Mouse (Mus musculus) heart, adult 18-20 months (tissue): ENCODE measurements at regions not wholly inside any gene's neighbourhood (a gene's known extent, or its start where the extent isn't known, plus 50 kb on each side); places are given as distances from the start of the nearest gene placed in this dataset.

Source experiments
- DNase-seq, 2 experiments: peaks; one replicate each; pipeline ENCODE4 v3.0.0; 2021 to 2022; ENCODE audit warnings: mixed read lengths in 1 of 2

DNA sequence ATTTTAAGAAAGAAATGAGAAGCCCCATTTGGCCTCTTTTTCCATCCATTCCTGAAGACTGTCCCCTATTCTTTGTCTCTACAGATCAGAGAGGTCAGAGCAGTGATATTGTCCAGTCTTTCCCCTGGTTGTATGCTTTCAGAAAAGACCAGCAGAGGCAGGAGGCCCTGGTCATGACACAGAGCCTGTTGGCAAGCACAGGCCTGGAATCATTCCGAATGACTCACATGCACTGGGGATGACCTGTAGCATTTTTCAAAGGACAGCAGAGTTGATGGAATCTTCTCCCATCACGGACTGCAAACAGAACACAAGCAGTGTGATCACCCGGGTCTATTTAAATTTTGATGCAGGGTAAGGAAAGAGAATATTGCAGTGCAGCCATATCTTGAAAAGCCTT, 50.2 kb upstream of the Nxt1 start:
- peak; percentile 76 to 81 for DNase-seq

DNA sequence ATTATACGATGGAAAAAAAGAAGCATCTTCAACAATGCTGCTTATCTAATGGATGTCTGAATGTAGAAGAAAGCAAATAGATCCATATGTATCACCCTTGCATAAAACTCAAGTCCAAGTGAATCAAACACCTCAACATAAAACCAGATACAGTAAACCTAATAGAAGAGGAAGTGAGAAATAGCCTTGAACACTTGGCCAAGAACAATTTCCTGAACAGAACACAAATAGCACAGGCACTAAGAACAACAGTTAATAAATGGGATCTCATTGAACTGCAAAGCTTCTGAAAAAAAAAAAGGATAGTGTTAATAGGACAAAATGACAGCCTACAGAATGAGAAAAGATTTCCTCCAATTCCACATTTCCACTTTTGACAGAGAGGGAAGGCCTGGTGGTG, 60.5 kb upstream of the Nxt1 start:
- no peak for DNase-seq

DNA sequence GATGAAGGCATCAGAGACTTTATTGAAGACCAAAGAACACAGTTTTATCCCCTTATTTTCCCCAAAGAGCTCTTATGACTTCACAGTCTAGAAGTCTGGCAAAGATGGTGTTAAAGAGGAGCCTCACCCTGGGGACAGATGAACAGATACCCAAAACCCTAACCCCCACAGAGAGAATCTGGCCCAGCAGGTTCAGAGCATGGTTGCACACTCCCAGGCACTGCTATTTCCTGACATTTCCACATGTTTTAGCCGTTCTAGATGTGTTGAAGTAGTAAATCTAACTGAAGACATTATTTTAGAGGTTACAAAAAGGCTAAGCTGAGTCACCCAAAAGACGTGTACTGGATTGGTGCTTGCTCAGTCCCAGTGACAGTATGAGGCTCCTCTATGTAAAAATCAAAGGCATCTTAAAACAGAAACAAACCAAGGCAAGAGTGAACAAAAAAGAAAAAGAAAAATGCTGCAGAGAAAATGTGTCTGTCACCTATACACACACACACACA, 66.9 kb upstream of the Nxt1 start:
- no peak for DNase-seq

- DNase-seq, result peak; percentile 30 to 55
These were observed 68.5 kb upstream of the Nxt1 start for GRCm38 (mm10) chr2:148603951-148604350.

DNA sequence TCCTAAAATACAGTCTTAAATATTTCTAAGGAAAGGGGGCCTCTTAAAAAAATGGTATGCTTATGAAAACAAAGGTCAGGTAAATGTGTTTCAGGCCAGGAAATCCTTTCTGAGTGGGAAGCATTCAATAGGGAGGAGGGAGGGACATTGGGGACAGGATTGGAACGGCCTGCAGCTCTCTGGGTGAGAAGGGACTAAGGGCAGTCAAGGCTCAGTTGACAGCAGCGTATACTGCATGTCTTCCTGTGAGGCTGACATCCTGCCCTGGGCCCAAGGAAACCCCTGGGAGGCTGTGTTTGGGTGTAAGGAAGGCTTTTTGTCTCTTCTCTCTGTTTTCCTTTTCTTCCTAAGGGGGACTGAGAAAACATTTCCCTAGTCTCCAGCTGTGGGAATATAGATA, 69.1 kb upstream of the Nxt1 start:
- DNase-seq, result peak in 1 of 2 experiments; percentile 20

DNA sequence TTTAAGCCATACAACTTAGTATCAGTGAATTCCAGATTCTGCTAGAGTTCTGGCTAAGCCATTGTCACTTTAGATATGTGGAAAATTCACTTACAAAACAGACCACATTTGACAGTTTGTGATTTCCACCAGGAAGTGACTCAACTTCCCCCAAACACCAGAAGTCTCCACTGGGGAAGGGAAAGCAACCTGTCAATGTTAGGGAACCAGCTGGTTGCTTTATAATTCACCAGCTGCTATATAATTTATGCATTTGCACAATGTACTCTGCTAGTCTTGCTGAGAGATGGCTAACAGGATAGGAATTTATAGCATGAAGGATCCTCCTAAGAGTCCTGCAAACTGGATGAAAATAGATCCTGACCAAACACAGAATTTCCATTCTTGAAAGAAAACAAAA, 72.9 kb upstream of the Nxt1 start:
- no peak for DNase-seq

GRCm38 (mm10) chr2:148596966-148597365, 75.4 kb upstream of the Nxt1 start:
- DNase-seq, result no peak

DNA sequence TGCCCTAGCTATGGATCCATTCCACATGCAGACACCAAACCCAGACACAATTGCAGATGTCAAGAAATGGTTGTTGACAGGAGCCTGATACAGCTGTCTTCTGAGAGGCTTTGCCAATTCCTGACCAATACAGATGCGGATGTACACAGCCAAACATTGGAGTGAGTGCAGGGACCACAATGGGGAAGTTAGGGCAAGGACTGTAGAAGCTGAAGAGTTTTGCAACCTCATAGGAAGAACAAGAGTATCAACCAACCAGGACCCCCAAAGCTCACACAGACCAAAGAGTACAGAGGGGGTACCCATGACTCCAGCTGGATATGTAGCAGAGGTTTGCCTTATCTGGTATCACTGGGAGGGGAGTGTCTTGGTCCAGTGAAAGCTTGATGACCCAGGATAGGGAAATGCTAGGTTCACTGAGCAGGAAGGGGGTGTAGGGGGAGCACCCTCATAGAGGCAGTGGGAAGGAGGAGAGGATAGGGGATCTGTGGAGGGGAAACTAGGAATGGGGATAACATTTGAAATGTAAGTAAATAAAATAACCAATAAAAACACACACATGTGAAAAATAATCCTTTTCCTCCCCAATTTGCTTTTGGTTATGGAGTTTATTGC, 86.6 kb upstream of the Nxt1 start:
- no peak for DNase-seq

DNA sequence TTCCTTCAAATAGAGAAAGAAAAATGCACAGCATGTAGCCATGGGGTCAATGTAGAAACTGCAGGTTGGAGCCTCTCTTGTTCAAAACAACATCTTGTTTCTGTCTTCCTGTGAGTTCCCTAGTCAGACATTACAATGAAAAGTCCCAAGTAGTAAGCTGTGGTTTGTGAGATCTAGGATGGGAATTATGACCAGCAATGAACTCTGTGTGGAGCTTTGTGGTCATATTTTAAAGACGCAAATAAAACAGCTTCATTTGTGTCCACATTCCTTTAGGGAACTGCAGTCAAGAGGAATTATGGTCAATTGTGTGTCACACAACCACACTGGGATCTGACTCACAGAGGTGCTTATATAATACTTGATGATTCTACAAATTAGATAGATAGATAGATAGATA, 90.2 kb upstream of the Nxt1 start:
- no peak for DNase-seq

- no peak for DNase-seq
These were observed 90.7 kb upstream of the Nxt1 start for GRCm38 (mm10) chr2:148581666-148582065.

- peak; percentile 54 to 69 for DNase-seq
These were observed 92.0 kb upstream of the Nxt1 start for GRCm38 (mm10) chr2:148580286-148580966.

GRCm38 (mm10) chr2:148579564-148579963, 92.8 kb upstream of the Nxt1 start:
- DNase-seq, result no peak

GRCm38 (mm10) chr2:148579027-148579426, 93.4 kb upstream of the Nxt1 start:
- no peak for DNase-seq

GRCm38 (mm10) chr2:148578176-148578575, 94.2 kb upstream of the Nxt1 start:
- DNase-seq, result no peak

GRCm38 (mm10) chr2:148575433-148575832, 97.0 kb upstream of the Nxt1 start:
- DNase-seq, result no peak

DNA sequence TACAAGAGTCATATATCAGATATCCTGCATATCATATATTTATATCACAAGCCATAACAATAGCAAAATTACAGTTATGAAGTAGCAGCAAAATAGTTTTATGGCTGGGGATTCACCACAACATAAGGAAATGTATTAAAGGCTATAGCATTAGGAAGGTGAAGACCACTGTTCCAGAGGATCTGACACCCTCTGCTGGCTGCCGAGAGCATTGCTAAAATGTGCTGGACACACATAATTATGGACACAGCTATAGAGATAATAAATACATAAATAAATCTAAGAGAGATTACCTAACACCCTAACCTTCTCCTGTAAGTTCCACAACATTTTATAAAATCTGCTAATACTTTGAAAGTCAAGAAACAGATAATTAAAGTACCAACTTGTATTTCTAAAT, 100.2 kb upstream of the Nxt1 start:
- peak; percentile 60 to 89 for DNase-seq

DNA sequence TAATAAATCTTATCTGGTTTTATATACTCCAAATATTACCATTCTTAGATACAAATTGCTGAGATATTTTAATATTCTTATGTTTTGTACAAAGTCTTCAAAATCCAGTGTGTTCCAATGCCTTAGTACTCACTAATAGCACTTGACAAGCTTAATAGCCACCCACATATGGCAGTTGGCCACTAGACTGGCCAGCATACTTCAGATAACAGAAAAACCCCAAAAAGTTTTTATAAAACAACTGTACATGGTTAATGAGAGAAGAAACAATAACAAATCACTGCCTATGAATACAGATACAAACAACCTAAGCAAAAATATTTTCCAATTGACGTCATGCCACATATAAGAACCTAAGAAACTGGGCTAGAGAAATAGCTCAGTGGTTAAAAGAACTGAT, 100.8 kb upstream of the Nxt1 start:
- no peak for DNase-seq

- peak; percentile 10 to 21 for DNase-seq
These were observed 101.4 kb upstream of the Nxt1 start for GRCm38 (mm10) chr2:148571018-148571417.

DNA sequence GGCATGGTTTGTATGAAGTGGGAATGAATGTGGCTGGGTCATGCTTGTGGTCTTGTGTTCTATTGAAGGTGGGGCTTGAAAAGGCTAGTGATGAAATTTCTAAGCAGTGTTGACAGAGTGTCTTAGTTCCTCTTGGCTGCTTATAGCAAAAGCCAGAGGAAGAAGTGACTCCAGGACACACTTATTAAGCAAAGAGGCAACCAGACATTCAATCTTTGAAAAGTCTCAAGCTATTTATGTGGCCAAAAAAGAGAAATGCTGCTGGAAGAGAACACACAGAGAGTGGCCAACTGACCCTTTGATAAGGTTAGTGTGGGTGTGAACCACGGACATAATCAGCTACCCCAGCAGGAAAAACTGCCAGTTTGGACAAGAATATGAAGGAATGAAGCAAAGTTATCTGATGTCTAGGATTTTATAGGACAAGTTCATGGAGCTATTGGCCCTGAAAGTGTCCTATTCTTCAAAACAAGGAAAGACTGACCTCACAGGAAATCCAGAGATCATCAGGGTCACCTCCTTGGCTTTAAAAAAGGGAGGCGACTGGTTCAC, 104.4 kb upstream of the Nxt1 start:
- peak; percentile 60 to 71 for DNase-seq

DNA sequence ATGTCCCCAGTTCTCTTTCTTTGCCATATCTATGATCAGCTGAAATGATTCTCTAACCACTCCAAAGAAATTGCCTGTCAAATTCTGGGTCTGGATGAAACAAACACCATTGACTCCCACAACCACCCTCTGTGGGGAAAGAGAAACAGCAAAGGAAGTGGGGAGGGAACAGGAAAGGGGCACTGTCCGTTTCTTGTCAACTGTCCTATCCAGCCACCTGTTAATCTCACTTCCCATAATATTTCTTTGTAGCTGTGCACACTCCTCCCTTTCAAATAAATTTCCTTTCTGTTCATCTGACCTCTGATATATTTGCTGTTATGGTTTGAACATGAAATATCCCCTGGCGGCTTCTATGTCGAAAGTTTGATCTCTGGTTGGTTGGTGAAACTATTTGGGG, 109.0 kb upstream of the Nxt1 start:
- DNase-seq, result no peak

- DNase-seq, result peak; percentile 33 to 38
These were observed 110.4 kb upstream of the Nxt1 start for GRCm38 (mm10) chr2:148562041-148562440.

GRCm38 (mm10) chr2:148560013-148560773, 112.2 kb upstream of the Nxt1 start:
- no peak for DNase-seq

DNA sequence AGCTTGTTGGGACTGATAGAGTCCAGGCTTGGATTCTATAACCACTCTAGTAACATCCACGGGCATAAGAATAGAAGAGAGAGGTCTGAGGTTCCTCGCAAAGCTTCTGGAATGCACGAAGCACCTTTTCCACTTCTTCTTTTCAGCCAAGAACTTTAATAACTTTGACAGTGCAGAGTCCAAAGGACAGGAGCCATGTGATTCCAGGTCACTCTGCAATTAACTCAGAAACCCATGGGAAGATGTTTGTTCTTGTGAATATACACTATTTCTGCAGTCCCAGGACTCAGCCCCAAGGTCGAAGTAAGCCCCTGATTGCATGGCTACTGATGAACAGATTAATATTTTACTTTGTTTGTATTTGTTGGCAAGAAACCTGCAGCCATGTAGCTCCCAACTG, 113.0 kb upstream of the Nxt1 start:
- no peak for DNase-seq
